Mouse (Mus musculus) CH12F3 (cell line): ENCODE data around the gene Edn2.

Experiments used
- in situ Hi-C: fragments of 300-500 bp; cut with MboI; formaldehyde crosslinking; loops from 2 replicates; pipeline ENCODE4 v1.14.3; 2020; ENCODE audit warnings: low sequenced_read_pairs

Gene Edn2

GRCm38 (mm10) chr4:120200551-120201266, 39.7 kb downstream of the Edn2 start:
- in situ Hi-C loops: no loop called here

- in situ Hi-C loops: no loop called here
Observed at GRCm38 (mm10) chr4:120204357-120204942, 43.4 kb downstream of the Edn2 start.

- in situ Hi-C loops: no loop called here
Observed at GRCm38 (mm10) chr4:120206471-120206891, 45.5 kb downstream of the Edn2 start.

- in situ Hi-C loops: no loop called here
Observed at GRCm38 (mm10) chr4:120212080-120212479, 51.1 kb downstream of the Edn2 start.

- in situ Hi-C loops: no loop called here
Observed at GRCm38 (mm10) chr4:120212812-120213211, 51.8 kb downstream of the Edn2 start.

- in situ Hi-C loops: no loop called here
Observed at GRCm38 (mm10) chr4:120215915-120216591, 55.0 kb downstream of the Edn2 start.

GRCm38 (mm10) chr4:120216883-120217282, 55.9 kb downstream of the Edn2 start:
- in situ Hi-C loops: no loop called here
